Mouse (Mus musculus): Measurements from ENCODE around the gene Decr2. TPM values are rescaled to one million over a fixed set of nuclear protein-coding genes. Genes with fewer than 3 reads are reported as not detected.

The Decr2 gene
- polyA plus RNA-seq (2015; fragmentation: Nextera tagmentation; extraction: Ambion mirVana): 32.3 and 34.0 TPM in 2 replicates

DNA sequence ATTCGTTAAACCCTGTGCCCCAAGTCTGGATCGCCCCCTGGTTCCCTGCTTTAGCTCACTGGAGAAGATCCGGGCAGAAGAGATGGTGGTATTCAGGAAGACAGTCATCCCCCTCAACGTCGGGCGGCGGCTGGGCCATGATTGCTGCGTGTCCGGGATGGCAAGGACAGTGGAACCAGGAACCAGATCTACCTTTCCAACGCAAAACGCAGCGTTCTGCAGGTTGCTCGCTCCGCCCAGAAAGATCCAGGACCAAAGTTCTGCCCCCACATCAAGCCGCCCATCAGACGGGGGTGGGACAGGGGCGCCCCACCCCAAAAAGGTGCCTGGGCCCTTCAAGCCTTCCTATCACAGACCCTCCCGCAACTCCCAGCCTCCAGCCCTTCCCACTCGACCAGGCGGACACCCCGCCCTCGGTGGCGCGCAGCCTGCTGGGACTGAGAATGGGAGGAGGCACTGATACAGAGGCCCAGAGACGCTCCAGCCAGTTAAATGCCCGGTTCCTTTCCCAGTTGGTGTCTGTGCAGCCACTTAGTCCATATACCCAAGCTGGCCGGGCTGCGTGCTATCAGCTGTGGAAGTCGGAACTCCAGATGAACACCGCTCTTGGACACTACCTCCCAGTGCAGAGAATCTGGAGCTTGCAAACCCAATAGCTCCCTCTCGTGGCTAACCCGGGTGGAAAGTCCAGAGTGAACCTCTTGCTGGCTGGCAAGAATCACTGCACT, at the start of gene Decr2:
Decr2 (minus strand) TSS at position 433 of the 728 bp plus-strand sequence.
- Histone ChIP-seq H3K4me2 (peak within 1 kb of the TSS; percentile 83), H3K4me3 (peak within 1 kb of the TSS; percentile 61), H3K27me3 (no peaks in the 10 kb centered on the region), H3K4me1 (peaks cover 14% of the 10 kb centered on the region; the same call in 1 of the 2 replicates), H3K9ac (peak within 1 kb of the TSS; percentile 59), H3K9me3 (no peaks in the 10 kb centered on the region), H3K36me3 (peaks cover 5% of the 10 kb centered on the region; the same call in 1 of the 2 replicates), H3K27ac (peak within 1 kb of the TSS; percentile 83)
- ATAC-seq (ENCODE audit: borderline replicate concordance, extremely low read depth, low FRiP score, low TSS enrichment): peak; percentile 95
- WGBS: 1% methylated on average over 32 of the region's 32 CpGs

DNA sequence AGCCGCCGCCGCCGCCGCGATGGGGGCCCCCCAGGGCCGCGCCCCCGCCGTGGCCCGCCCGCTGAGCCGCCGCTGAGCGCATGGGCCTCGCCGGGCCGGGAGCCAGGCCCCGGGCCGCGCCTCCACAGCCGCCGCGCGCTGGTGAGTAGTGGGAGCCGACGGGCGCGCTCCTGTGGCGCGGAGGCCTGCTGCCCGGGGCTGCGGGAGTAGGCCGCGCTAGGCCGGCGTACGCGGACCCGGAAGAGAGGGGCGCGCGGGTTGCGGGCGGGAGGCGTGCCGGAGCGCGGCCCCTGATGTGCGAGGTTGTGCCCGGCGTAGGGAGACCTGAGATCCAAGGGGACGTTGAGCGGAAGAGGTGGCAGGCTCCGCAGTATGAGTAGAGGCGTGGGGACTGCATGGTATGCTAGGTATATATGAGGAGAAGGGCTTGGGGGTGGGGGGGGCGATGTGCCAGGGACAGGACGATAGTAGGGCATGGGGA, 48.8 kb upstream of the Decr2 start:
- no peaks in the 10 kb centered on the region for H3K27me3 ChIP-seq
- no peaks in the 10 kb centered on the region for H3K9me3 ChIP-seq
- WGBS: under 1% methylated on average over 48 of the region's 58 CpGs
- H3K4me1 ChIP-seq: peaks cover 23% of the 10 kb centered on the region
- H3K36me3 ChIP-seq: peaks cover 15% of the 10 kb centered on the region; the same call in 1 of the 2 replicates
- H3K9ac ChIP-seq: peak overlapping the region; percentile 90
- peak overlapping the region; percentile 95 for H3K27ac ChIP-seq
- ATAC-seq (ENCODE audit: borderline replicate concordance, extremely low read depth, low FRiP score, low TSS enrichment): peak; percentile 66
- H3K4me3 ChIP-seq: peak overlapping the region; percentile 80
- peak overlapping the region; percentile 67 for H3K4me2 ChIP-seq

DNA sequence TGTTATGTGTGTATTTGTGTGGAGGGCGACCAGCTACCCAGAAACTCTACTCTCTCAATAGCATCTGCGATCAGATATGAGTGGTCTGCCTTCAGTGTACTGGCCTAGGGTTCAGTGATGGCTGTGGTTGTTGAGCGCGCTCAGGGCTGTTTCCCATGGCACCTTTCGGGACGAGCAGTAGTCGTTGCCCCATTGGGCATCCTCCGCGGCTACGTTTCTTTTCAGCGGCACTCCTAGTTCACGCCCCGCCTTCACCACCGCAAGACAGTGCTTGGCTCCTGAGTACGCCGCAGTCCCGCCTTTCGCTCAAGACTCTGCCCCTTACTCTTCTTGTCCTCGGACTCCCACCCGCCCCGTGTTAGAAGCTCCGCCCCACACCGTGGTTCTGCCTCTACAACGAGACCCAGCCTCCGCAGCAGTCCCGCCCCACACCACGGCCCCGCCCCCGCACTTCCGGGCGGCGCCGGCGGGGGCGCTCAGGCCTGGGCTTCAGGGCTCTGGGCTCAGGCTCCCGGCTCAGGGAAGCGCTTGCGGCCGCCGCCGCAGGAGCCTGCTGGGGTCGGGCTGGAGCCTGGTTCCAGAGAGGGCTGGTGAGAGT, 48.2 kb upstream of the Decr2 start, which contains the start of gene Axin1:
Axin1 (plus strand) TSS at position 450 of the 598 bp plus-strand sequence.
- under 1% methylated on average over 42 of the region's 42 CpGs for WGBS
- peaks cover 23% of the 10 kb centered on the region for H3K4me1 ChIP-seq
- peak within 1 kb of the TSS; percentile 80 for H3K4me3 ChIP-seq
- ATAC-seq (ENCODE audit: borderline replicate concordance, extremely low read depth, low FRiP score, low TSS enrichment): peak; percentile 98
- H3K36me3 ChIP-seq: peaks cover 9% of the 10 kb centered on the region; the same call in 1 of the 2 replicates
- peak within 1 kb of the TSS; percentile 90 for H3K9ac ChIP-seq
- peak within 1 kb of the TSS; percentile 95 for H3K27ac ChIP-seq
- H3K27me3 ChIP-seq: no peaks in the 10 kb centered on the region
- H3K9me3 ChIP-seq: no peaks in the 10 kb centered on the region
- peak within 1 kb of the TSS; percentile 67 for H3K4me2 ChIP-seq

DNA sequence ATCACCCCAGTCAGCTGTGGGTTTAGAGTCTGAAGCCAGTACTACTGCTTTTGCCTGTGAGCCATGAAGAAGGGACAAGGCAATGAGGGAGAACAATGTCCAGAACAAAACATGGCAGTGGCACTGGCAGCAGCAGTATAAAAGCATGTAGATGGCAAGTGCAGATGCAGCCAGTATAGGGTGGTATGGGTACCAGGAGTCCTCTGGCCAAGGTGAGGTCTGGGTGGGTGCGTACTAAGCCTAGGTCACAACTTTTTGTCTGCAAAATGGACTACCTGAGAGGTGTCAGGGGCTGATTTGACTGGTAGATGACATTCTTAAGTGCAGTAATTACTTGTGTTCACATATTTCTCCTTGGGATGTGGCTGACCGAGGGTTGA, 47.6 kb upstream of the Decr2 start:
- peak overlapping the region; percentile 67 for H3K4me2 ChIP-seq
- peak overlapping the region; percentile 80 for H3K4me3 ChIP-seq
- ATAC-seq (ENCODE audit: borderline replicate concordance, extremely low read depth, low FRiP score, low TSS enrichment): no peak
- H3K27me3 ChIP-seq: no peaks in the 10 kb centered on the region
- H3K9ac ChIP-seq: peak overlapping the region; percentile 43; the same call in 1 of the 2 replicates
- H3K27ac ChIP-seq: peak overlapping the region; percentile 95; the same call in 1 of the 2 replicates
- peaks cover 3% of the 10 kb centered on the region; the same call in 1 of the 2 replicates for H3K36me3 ChIP-seq
- no peaks in the 10 kb centered on the region for H3K9me3 ChIP-seq
- 65% methylated on average over 2 of the region's 2 CpGs for WGBS
- peaks cover 23% of the 10 kb centered on the region for H3K4me1 ChIP-seq

DNA sequence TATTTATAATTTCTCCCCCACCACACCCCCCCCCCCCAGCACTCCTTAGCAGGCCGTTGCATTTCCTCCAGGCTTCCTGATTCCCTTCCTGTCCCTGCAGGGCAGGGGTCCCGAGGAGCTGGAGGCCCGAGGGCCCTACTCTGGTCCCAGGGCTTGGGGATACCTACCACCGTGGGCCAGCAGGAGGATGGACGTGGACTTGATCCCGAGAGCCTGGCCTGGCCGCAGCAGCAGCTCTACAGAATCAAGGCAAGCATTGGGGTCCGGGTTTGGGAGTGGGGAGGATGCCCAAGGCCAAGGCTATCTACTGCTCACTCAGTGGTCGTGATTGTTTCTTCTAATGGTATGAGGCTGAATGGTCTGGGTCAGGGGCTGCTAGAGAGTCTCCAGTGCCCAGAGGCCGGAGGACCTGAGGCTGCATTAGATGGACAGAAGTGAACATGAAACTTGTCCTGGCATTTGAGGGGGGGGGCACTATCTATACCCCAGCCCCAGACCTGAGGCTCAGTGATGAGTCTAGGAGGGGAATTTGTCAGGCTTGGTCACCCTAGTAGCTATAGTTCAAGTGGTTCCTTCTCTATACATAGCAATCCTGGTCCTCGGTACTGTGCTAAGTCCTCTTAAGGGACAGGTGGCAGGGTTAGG, 47.1 kb upstream of the Decr2 start:
- Histone ChIP-seq H3K9me3 (no peaks in the 10 kb centered on the region), H3K4me2 (no peak overlapping the region), H3K9ac (no peak overlapping the region), H3K4me1 (peaks cover 23% of the 10 kb centered on the region), H3K27ac (no peak overlapping the region), H3K36me3 (no peaks in the 10 kb centered on the region; the same call in 1 of the 2 replicates), H3K27me3 (no peaks in the 10 kb centered on the region), H3K4me3 (no peak overlapping the region)
- ATAC-seq (ENCODE audit: borderline replicate concordance, extremely low read depth, low FRiP score, low TSS enrichment): no peak
- WGBS: 82% methylated on average over 11 of the region's 11 CpGs

DNA sequence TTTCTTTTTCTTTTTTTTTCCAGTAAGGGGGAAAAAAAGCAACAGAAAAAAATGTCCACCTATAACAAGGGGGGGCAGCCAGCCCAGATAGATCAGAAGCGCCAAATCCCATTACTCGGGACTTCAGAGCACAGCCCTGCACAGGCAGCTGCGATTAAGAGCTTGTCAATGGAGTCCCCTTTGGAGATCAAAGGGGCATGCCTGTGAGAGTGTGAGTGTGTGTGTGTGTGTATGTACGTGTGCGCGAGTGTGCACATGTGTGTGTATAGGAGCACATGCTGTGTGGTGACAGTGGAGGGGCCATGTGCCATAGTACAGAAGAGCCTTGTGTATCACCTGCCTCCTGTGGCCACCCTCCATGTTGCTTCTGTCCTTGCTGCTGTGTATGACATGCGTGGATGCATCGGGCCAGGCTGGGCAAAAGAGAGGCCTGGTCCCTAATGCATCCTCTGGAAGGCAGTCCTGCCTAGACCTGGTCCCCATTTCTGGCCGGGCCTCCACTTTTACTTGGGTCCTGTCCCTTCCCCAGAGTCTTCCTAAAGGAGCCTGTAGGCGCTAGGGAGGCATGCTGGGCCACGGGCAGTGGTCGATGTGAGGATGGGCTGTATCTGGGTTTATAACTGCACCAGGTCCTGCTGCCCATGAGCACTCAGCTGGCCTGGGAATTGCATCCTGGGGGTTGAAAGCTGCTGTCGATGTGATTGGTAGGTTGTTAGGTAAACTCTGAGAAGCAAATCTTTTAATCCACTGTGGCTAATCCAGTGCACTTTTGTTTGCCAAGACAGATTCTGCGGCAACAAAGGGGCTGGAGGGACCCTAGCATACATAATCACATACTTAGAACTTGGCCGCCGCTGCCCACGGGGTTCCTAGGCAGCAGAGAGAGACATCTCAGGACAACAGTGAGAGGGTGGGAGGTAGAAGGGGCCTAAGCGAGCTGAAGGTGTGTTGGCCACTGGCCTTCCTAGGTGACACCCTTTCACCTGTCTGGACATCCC, 42.0 kb upstream of the Decr2 start:
- ATAC-seq (ENCODE audit: borderline replicate concordance, extremely low read depth, low FRiP score, low TSS enrichment): no peak
- H3K36me3 ChIP-seq: peaks cover 26% of the 10 kb centered on the region
- H3K9ac ChIP-seq: no peak overlapping the region
- no peaks in the 10 kb centered on the region for H3K27me3 ChIP-seq
- H3K4me3 ChIP-seq: no peak overlapping the region
- 86% methylated on average over 18 of the region's 18 CpGs for WGBS
- no peak overlapping the region for H3K27ac ChIP-seq
- no peaks in the 10 kb centered on the region for H3K4me1 ChIP-seq
- H3K4me2 ChIP-seq: no peak overlapping the region
- H3K9me3 ChIP-seq: no peaks in the 10 kb centered on the region

DNA sequence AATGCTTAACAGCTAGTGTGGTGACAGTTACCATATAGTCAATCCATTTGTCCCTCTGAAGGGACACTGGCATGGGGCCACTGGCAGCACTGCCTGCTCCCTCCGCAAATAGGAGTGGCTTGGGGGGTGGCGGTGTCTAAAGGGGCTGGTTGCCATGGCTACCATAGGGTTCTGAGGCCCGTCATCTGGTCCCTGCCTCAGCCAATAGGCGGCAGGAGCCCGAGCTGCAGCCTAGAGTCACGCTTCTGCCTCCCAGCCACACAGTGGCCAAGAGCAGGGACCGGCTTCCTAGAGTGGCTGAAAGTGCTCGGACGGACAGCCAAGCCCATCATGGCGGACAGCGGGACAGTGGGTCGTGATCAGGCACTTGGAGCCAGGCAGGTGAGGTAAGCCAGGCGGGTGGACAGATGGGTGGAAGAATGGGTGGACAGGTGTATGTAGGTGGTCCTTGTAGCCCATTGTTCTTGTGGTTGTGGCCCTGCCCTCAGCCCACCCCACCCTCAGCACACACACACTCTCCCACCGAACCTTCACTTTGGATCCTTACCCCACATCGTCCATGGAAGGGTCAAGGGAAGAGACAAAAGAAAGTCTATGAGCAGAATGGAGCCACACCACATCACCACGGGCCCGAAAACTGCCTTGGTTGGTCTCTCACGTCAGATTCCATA, 41.1 kb upstream of the Decr2 start:
- no peak for ATAC-seq (ENCODE audit: borderline replicate concordance, extremely low read depth, low FRiP score, low TSS enrichment)
- Histone ChIP-seq H3K27ac (no peak overlapping the region), H3K36me3 (peaks cover 35% of the 10 kb centered on the region), H3K9me3 (no peaks in the 10 kb centered on the region), H3K4me2 (no peak overlapping the region), H3K9ac (no peak overlapping the region), H3K27me3 (no peaks in the 10 kb centered on the region), H3K4me1 (no peaks in the 10 kb centered on the region), H3K4me3 (no peak overlapping the region)
- WGBS: 83% methylated on average over 18 of the region's 18 CpGs

DNA sequence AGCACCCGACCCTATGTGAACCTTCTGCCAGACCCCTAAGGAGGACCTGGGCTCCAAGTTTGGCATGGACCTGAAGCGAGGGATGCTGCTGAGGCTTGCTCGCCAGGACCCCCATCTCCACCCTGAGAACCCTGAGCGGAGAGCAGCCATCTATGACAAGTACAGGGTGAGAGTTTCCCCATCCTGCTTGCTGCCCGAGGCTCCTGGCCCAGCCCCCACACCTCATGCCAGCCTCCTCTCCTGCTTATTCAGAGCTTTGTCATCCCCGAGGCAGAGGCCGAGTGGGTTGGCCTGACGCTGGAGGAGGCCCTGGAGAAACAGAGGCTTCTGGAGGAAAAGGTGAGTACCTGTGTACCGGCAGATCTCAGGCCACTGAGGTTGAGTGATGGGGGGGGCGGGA, 35.1 kb upstream of the Decr2 start:
- no peak overlapping the region for H3K4me3 ChIP-seq
- WGBS: 83% methylated on average over 10 of the region's 10 CpGs
- H3K4me1 ChIP-seq: peaks cover 13% of the 10 kb centered on the region
- no peak overlapping the region for H3K4me2 ChIP-seq
- H3K27me3 ChIP-seq: no peaks in the 10 kb centered on the region
- no peaks in the 10 kb centered on the region for H3K9me3 ChIP-seq
- no peak overlapping the region for H3K9ac ChIP-seq
- ATAC-seq (ENCODE audit: borderline replicate concordance, extremely low read depth, low FRiP score, low TSS enrichment): no peak
- H3K27ac ChIP-seq: no peak overlapping the region
- peaks cover 37% of the 10 kb centered on the region for H3K36me3 ChIP-seq

DNA sequence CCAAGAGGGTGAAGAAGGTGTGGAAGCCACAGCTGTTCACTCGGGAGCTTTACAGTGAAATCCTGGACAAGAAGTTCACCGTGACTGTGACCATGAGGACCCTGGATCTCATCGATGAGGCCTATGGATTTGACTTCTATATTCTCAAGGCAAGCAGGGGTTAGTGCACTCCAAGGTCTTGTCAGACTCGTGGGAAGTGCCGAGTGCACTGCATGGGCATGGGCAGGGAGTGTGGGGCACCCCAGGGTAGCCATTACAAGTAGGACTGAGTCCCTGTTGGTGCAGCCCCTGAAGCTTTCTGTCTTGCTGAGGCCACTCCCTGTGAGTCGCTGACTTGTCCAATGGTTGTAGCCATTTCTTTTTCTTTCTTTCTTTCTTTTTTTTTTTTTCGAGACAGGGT, 34.4 kb upstream of the Decr2 start:
- ATAC-seq (ENCODE audit: borderline replicate concordance, extremely low read depth, low FRiP score, low TSS enrichment): no peak
- peak overlapping the region; percentile 92 for H3K9ac ChIP-seq
- peak overlapping the region; percentile 80 for H3K4me2 ChIP-seq
- peaks cover 16% of the 10 kb centered on the region for H3K4me1 ChIP-seq
- H3K27ac ChIP-seq: no peak overlapping the region
- H3K27me3 ChIP-seq: peaks cover 4% of the 10 kb centered on the region; the same call in 1 of the 2 replicates
- peaks cover 30% of the 10 kb centered on the region for H3K36me3 ChIP-seq
- H3K4me3 ChIP-seq: peak overlapping the region; percentile 90
- 81% methylated on average over 7 of the region's 7 CpGs for WGBS
- no peaks in the 10 kb centered on the region for H3K9me3 ChIP-seq

DNA sequence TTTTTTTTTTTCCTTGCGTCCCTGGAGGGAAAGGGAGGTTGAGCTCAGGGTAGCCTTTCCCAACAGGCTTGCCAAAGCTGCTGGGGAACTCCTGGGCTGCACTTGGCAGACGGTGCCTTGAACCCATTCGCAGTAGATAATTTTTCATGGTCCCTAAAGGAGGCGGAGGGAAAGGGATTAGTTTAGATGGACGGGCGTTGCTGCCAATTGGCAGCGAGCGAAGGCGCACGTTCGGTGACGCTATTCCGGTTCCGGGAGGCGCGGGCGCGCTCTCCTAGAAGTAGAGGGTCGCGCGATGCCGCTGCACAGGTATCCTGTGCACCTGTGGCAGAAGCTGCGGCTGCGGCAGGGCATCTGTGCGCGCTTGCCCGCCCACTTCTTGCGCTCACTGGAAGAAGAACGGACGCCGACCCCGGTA, 33.1 kb upstream of the Decr2 start, which contains the start of gene Mrpl28:
Mrpl28 (plus strand) TSS at position 234 of the 418 bp plus-strand sequence.
- ATAC-seq (ENCODE audit: borderline replicate concordance, extremely low read depth, low FRiP score, low TSS enrichment): peak; percentile 87
- peaks cover 16% of the 10 kb centered on the region for H3K27me3 ChIP-seq
- peak within 1 kb of the TSS; percentile 80 for H3K4me2 ChIP-seq
- H3K4me1 ChIP-seq: peaks cover 16% of the 10 kb centered on the region
- H3K27ac ChIP-seq: peak within 1 kb of the TSS; percentile 58; the same call in 1 of the 2 replicates
- H3K9ac ChIP-seq: peak within 1 kb of the TSS; percentile 92
- peak within 1 kb of the TSS; percentile 90 for H3K4me3 ChIP-seq
- H3K9me3 ChIP-seq: no peaks in the 10 kb centered on the region
- H3K36me3 ChIP-seq: peaks cover 29% of the 10 kb centered on the region
- WGBS: under 1% methylated on average over 32 of the region's 32 CpGs
